Mouse (Mus musculus): ENCODE data around the gene Calhm3.

Gene Calhm3

GRCm38 (mm10) chr19:47121054-47121453 is 36.5 kb downstream of the Calhm3 start:
- DNase-seq (ENCODE audit: low spot score in 2 of 2): no peak

GRCm38 (mm10) chr19:47118634-47119033 is 38.9 kb downstream of the Calhm3 start:
- DNase-seq (ENCODE audit: low spot score in 2 of 2): no peak

- DNase-seq (ENCODE audit: low spot score in 2 of 2): no peak
Observed at GRCm38 (mm10) chr19:47104641-47105271, 52.8 kb downstream of the Calhm3 start.

Data from right cerebral cortex, postnatal 36 days (tissue).